Mouse (Mus musculus): ENCODE measurements around the gene Meioc. TPM values are rescaled to one million over a fixed set of nuclear protein-coding genes. Genes with fewer than 3 reads are reported as not detected.

The Meioc gene
- 0.07 and 0.11 TPM in 2 replicates for polyA plus RNA-seq (2015; fragmentation: Nextera tagmentation; extraction: Ambion mirVana)

DNA sequence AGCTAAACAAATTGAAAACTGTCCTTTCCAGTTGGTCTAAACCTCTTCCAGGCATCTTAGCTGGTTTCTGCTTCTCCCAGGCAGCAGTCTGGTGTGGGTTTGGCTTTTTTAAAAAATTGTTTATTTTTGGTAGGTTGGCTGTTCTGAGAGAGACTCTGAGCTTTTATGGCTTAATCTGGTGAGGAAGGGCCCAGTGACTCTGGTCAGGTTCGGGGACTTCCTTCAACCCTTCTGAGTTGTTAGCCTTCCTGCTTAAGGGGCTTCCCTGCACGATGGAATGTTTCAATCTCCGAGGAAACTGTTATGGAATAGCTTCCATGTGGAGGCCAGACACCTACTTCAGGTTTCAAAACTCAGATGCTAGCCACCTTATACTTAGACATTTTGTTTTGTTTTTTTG, at the start of gene Meioc:
TSS of gene Meioc (plus strand) at position 301 of the 400 bp plus-strand sequence.

DNA sequence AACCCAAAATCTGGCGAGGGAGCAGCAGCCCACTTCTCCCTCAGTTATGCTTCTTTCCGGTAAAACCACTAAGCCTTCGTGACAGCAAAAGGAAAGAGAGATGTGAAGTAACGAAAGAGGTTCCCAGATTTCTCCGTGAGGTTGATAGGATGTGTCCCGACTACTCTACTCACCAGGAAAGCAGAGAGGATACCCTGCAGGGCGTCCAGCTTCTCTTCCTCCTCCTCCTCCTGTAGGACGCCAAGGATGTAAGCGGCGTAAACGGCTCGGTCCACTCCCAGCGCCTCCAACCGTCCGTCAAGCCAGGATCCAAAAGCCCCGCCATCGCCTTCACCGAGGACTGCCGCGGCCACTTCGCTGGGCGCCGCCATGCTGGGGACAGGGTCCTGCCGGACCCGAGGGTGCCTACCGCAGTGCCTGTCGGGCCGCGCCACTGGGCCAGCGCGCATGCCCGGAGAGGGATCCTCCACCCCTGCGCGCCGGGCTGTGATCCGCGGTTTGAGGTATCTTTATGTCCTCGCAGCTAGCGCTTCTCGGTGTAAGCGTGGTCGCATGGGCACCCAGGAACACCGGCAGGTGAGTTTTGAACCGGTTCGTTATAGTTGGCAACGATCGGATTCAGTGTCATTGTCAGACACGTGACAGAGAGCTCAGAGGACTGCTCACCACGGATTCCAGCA, 34.0 kb downstream of the Meioc start, which contains the start of gene Ccdc43:
TSS of gene Ccdc43 (minus strand) at position 445 of the 680 bp plus-strand sequence.

Small RNAs within 50 kb of the gene (microRNA-seq; reads per million reads assigned to microRNA genes)
- gene Gm22920 (ENCODE audit: borderline replicate concordance, insufficient number of aligned reads) = not detected

Other genes with a start within 250 kb of the Meioc start
- 180 and 237 TPM in 2 replicates for gene Grn, start 233.4 kb upstream of the Meioc start, polyA plus RNA-seq (2015; fragmentation: Nextera tagmentation; extraction: Ambion mirVana)
- 5.4 and 8.2 TPM in 2 replicates for gene Fam171a2, start 216.0 kb upstream of the Meioc start, polyA plus RNA-seq (2015; fragmentation: Nextera tagmentation; extraction: Ambion mirVana)
- 10.6 and 15.9 TPM in 2 replicates for gene Itga2b, start 193.6 kb upstream of the Meioc start, polyA plus RNA-seq (2015; fragmentation: Nextera tagmentation; extraction: Ambion mirVana)
- gene Gpatch8, start 107.3 kb upstream of the Meioc start, polyA plus RNA-seq (2015; fragmentation: Nextera tagmentation; extraction: Ambion mirVana) = 23.8 and 30.4 TPM in 2 replicates
- 6.1 and 10.6 TPM in 2 replicates for gene Gm11627, start 84.3 kb upstream of the Meioc start, polyA plus RNA-seq (2015; fragmentation: Nextera tagmentation; extraction: Ambion mirVana)
- 11.8 and 20.1 TPM in 2 replicates for gene Fzd2, start 59.3 kb upstream of the Meioc start, polyA plus RNA-seq (2015; fragmentation: Nextera tagmentation; extraction: Ambion mirVana)
- gene Ccdc43, start 34.1 kb downstream of the Meioc start, polyA plus RNA-seq (2015; fragmentation: Nextera tagmentation; extraction: Ambion mirVana) = 22.5 and 30.7 TPM in 2 replicates
- 2.9 and 3.7 TPM in 2 replicates for gene Adam11, start 97.7 kb downstream of the Meioc start, polyA plus RNA-seq (2015; fragmentation: Nextera tagmentation; extraction: Ambion mirVana)
- gene Gjc1, start 156.0 kb downstream of the Meioc start, polyA plus RNA-seq (2015; fragmentation: Nextera tagmentation; extraction: Ambion mirVana) = 23.3 and 26.2 TPM in 2 replicates
- 3.6 and 5.2 TPM in 2 replicates for gene Higd1b, start 172.1 kb downstream of the Meioc start, polyA plus RNA-seq (2015; fragmentation: Nextera tagmentation; extraction: Ambion mirVana)
- 58.7 and 76.9 TPM in 2 replicates for gene Eftud2, start 217.3 kb downstream of the Meioc start, polyA plus RNA-seq (2015; fragmentation: Nextera tagmentation; extraction: Ambion mirVana)
- 1.6 and 1.8 TPM in 2 replicates for gene Ccdc103, start 217.5 kb downstream of the Meioc start, polyA plus RNA-seq (2015; fragmentation: Nextera tagmentation; extraction: Ambion mirVana)
- not detected in 2 replicates for gene Fam187a, start 221.5 kb downstream of the Meioc start, polyA plus RNA-seq (2015; fragmentation: Nextera tagmentation; extraction: Ambion mirVana)
- gene Gfap, start 237.2 kb downstream of the Meioc start, polyA plus RNA-seq (2015; fragmentation: Nextera tagmentation; extraction: Ambion mirVana) = 0.87 and 0.94 TPM in 2 replicates

All from adrenal gland, postnatal 0 days (tissue).